Mouse (Mus musculus) small intestine, adult 2 months (tissue): ENCODE data around the gene Wfdc1.

ENCODE experiments used
- CTCF ChIP-seq: fragments of 200-500 bp; IDR thresholded peaks from 2 replicates; pipeline ENCODE4 v1.5.1; 2012; ENCODE audit warnings: low read depth, mild to moderate bottlenecking, control low read depth, inconsistent platforms, low read length, moderate library complexity, mixed read lengths; ENCODE audit not compliant: insufficient replicate concordance, insufficient read length; ENCODE audit errors: extremely low read depth
- POLR2A ChIP-seq: fragments of 200-500 bp; IDR thresholded peaks from 2 replicates; pipeline ENCODE4 v1.6.1; 2012; ENCODE audit warnings: low read depth, mild to moderate bottlenecking, control low read depth, inconsistent platforms, low read length, moderate library complexity

DNA sequence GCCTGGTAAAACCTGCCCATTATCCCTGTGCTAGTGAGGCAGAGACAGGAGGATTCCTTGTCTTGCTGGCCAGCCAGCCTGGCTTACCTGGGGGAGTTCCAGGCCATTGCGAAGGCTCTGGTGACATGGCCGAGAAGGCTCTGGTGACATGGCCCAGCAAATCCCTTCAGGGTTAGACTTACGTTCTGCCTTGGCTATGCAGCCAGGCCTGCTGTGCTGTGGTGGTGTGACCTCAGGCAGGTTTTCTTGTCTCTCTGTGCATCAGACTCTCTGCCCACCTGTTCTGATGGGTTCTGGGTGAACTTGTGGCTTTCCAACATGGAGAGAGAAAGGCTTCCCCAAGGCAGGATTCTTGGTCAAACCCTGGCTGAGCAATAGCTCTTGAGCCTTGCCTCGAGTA is 28.8 kb upstream of the Wfdc1 start:
- TF ChIP-seq CTCF = no peak
- TF ChIP-seq POLR2A = no peak
